Mouse (Mus musculus): Measurements from ENCODE around the gene Cdkal1. TPM values are rescaled to one million over a fixed set of nuclear protein-coding genes. Genes with fewer than 3 reads are reported as not detected.

Gene Cdkal1
- polyA plus RNA-seq, 1 experiment from 2014 or later = 35.1 TPM

- Histone ChIP-seq H3K36me3 (ENCODE audit: control insufficient read depth, insufficient read depth, low read length) (no peaks in the 10 kb centered on the region), H3K4me1 (ENCODE audit: control insufficient read depth, insufficient read depth, low read length) (no peaks in the 10 kb centered on the region), H3K4me3 (ENCODE audit: low read depth, low read length) (no peak overlapping the region), H3K9ac (ENCODE audit: low read length) (no peak overlapping the region), H3K27me3 (ENCODE audit: control insufficient read depth, insufficient read depth, low read length) (no peaks in the 10 kb centered on the region), H3K9me3 (ENCODE audit: control insufficient read depth, low read length) (no peaks in the 10 kb centered on the region), H3K4me2 (no peak overlapping the region), H3K27ac (ENCODE audit: low read depth, low read length) (no peak overlapping the region)
- DNase-seq (ENCODE audit: low spot score, missing footprints) = peak; percentile 51
- ATAC-seq (ENCODE audit: low FRiP score) = no peak
- 52% methylated on average over 5 of the region's 5 CpGs for WGBS
Measured at GRCm38 (mm10) chr13:29628607-29629006, 226.9 kb downstream of the Cdkal1 start.

GRCm38 (mm10) chr13:29627438-29628124, 227.9 kb downstream of the Cdkal1 start:
- WGBS = 92% methylated on average over 7 of the region's 7 CpGs
- Histone ChIP-seq H3K4me3 (ENCODE audit: low read depth, low read length) (no peak overlapping the region), H3K9ac (ENCODE audit: low read length) (no peak overlapping the region), H3K4me2 (no peak overlapping the region), H3K4me1 (ENCODE audit: control insufficient read depth, insufficient read depth, low read length) (no peaks in the 10 kb centered on the region), H3K9me3 (ENCODE audit: control insufficient read depth, low read length) (no peaks in the 10 kb centered on the region), H3K27me3 (ENCODE audit: control insufficient read depth, insufficient read depth, low read length) (no peaks in the 10 kb centered on the region), H3K27ac (ENCODE audit: low read depth, low read length) (no peak overlapping the region), H3K36me3 (ENCODE audit: control insufficient read depth, insufficient read depth, low read length) (no peaks in the 10 kb centered on the region)
- ATAC-seq (ENCODE audit: low FRiP score) = no peak
- DNase-seq (ENCODE audit: low spot score, missing footprints) = peak; percentile 47

GRCm38 (mm10) chr13:29624929-29625328, 230.5 kb downstream of the Cdkal1 start:
- Histone ChIP-seq H3K36me3 (ENCODE audit: control insufficient read depth, insufficient read depth, low read length) (no peaks in the 10 kb centered on the region), H3K4me3 (ENCODE audit: low read depth, low read length) (no peak overlapping the region), H3K27ac (ENCODE audit: low read depth, low read length) (no peak overlapping the region), H3K9me3 (ENCODE audit: control insufficient read depth, low read length) (no peaks in the 10 kb centered on the region), H3K4me2 (no peak overlapping the region), H3K9ac (ENCODE audit: low read length) (no peak overlapping the region), H3K27me3 (ENCODE audit: control insufficient read depth, insufficient read depth, low read length) (no peaks in the 10 kb centered on the region), H3K4me1 (ENCODE audit: control insufficient read depth, insufficient read depth, low read length) (no peaks in the 10 kb centered on the region)
- no peak for ATAC-seq (ENCODE audit: low FRiP score)
- 79% methylated on average over 1 of the region's 1 CpGs for WGBS
- peak; percentile 39 for DNase-seq (ENCODE audit: low spot score, missing footprints)

- ATAC-seq (ENCODE audit: low FRiP score) (no peak), DNase-seq (ENCODE audit: low spot score, missing footprints) (peak; percentile 75)
- Histone ChIP-seq H3K27me3 (ENCODE audit: control insufficient read depth, insufficient read depth, low read length) (no peaks in the 10 kb centered on the region), H3K4me1 (ENCODE audit: control insufficient read depth, insufficient read depth, low read length) (no peaks in the 10 kb centered on the region), H3K9me3 (ENCODE audit: control insufficient read depth, low read length) (no peaks in the 10 kb centered on the region), H3K4me3 (ENCODE audit: low read depth, low read length) (no peak overlapping the region), H3K27ac (ENCODE audit: low read depth, low read length) (no peak overlapping the region), H3K36me3 (ENCODE audit: control insufficient read depth, insufficient read depth, low read length) (no peaks in the 10 kb centered on the region), H3K9ac (ENCODE audit: low read length) (no peak overlapping the region), H3K4me2 (no peak overlapping the region)
- 79% methylated on average over 1 of the region's 1 CpGs for WGBS
Measured at GRCm38 (mm10) chr13:29623636-29624239, 231.7 kb downstream of the Cdkal1 start.

GRCm38 (mm10) chr13:29621881-29622280, 233.6 kb downstream of the Cdkal1 start:
- Histone ChIP-seq H3K9ac (ENCODE audit: low read length) (no peak overlapping the region), H3K4me3 (ENCODE audit: low read depth, low read length) (no peak overlapping the region), H3K27ac (ENCODE audit: low read depth, low read length) (no peak overlapping the region), H3K9me3 (ENCODE audit: control insufficient read depth, low read length) (no peaks in the 10 kb centered on the region), H3K27me3 (ENCODE audit: control insufficient read depth, insufficient read depth, low read length) (no peaks in the 10 kb centered on the region), H3K4me2 (no peak overlapping the region), H3K36me3 (ENCODE audit: control insufficient read depth, insufficient read depth, low read length) (no peaks in the 10 kb centered on the region), H3K4me1 (ENCODE audit: control insufficient read depth, insufficient read depth, low read length) (no peaks in the 10 kb centered on the region)
- 83% methylated on average over 7 of the region's 7 CpGs for WGBS
- DNase-seq (ENCODE audit: low spot score, missing footprints) = peak; percentile 82
- no peak for ATAC-seq (ENCODE audit: low FRiP score)

GRCm38 (mm10) chr13:29621363-29621762, 234.1 kb downstream of the Cdkal1 start:
- Histone ChIP-seq H3K4me2 (no peak overlapping the region), H3K4me3 (ENCODE audit: low read depth, low read length) (no peak overlapping the region), H3K4me1 (ENCODE audit: control insufficient read depth, insufficient read depth, low read length) (no peaks in the 10 kb centered on the region), H3K36me3 (ENCODE audit: control insufficient read depth, insufficient read depth, low read length) (no peaks in the 10 kb centered on the region), H3K27me3 (ENCODE audit: control insufficient read depth, insufficient read depth, low read length) (no peaks in the 10 kb centered on the region), H3K9ac (ENCODE audit: low read length) (no peak overlapping the region), H3K27ac (ENCODE audit: low read depth, low read length) (no peak overlapping the region), H3K9me3 (ENCODE audit: control insufficient read depth, low read length) (no peaks in the 10 kb centered on the region)
- DNase-seq (ENCODE audit: low spot score, missing footprints) (peak; percentile 75), ATAC-seq (ENCODE audit: low FRiP score) (no peak)
- WGBS = 85% methylated on average over 1 of the region's 1 CpGs

GRCm38 (mm10) chr13:29620826-29621225, 234.6 kb downstream of the Cdkal1 start:
- ATAC-seq (ENCODE audit: low FRiP score) = no peak
- Histone ChIP-seq H3K4me3 (ENCODE audit: low read depth, low read length) (no peak overlapping the region), H3K36me3 (ENCODE audit: control insufficient read depth, insufficient read depth, low read length) (no peaks in the 10 kb centered on the region), H3K27ac (ENCODE audit: low read depth, low read length) (no peak overlapping the region), H3K4me2 (no peak overlapping the region), H3K9ac (ENCODE audit: low read length) (no peak overlapping the region), H3K27me3 (ENCODE audit: control insufficient read depth, insufficient read depth, low read length) (no peaks in the 10 kb centered on the region), H3K4me1 (ENCODE audit: control insufficient read depth, insufficient read depth, low read length) (no peaks in the 10 kb centered on the region), H3K9me3 (ENCODE audit: control insufficient read depth, low read length) (no peaks in the 10 kb centered on the region)
- WGBS = 93% methylated on average over 7 of the region's 7 CpGs
- DNase-seq (ENCODE audit: low spot score, missing footprints) = peak; percentile 66

- no peaks in the 10 kb centered on the region for H3K27me3 ChIP-seq (ENCODE audit: control insufficient read depth, insufficient read depth, low read length)
- H3K4me2 ChIP-seq = no peak overlapping the region
- H3K27ac ChIP-seq (ENCODE audit: low read depth, low read length) = no peak overlapping the region
- DNase-seq (ENCODE audit: low spot score, missing footprints) (peak; percentile 41), ATAC-seq (ENCODE audit: low FRiP score) (no peak)
- no peaks in the 10 kb centered on the region for H3K4me1 ChIP-seq (ENCODE audit: control insufficient read depth, insufficient read depth, low read length)
- H3K9ac ChIP-seq (ENCODE audit: low read length) = no peak overlapping the region
- H3K9me3 ChIP-seq (ENCODE audit: control insufficient read depth, low read length) = no peaks in the 10 kb centered on the region
- H3K4me3 ChIP-seq (ENCODE audit: low read depth, low read length) = no peak overlapping the region
- 89% methylated on average over 3 of the region's 3 CpGs for WGBS
- H3K36me3 ChIP-seq (ENCODE audit: control insufficient read depth, insufficient read depth, low read length) = no peaks in the 10 kb centered on the region
Measured at GRCm38 (mm10) chr13:29616654-29617171, 238.8 kb downstream of the Cdkal1 start.

- Histone ChIP-seq H3K4me2 (no peak overlapping the region), H3K4me3 (ENCODE audit: low read depth, low read length) (no peak overlapping the region), H3K9ac (ENCODE audit: low read length) (no peak overlapping the region), H3K9me3 (ENCODE audit: control insufficient read depth, low read length) (no peaks in the 10 kb centered on the region), H3K27ac (ENCODE audit: low read depth, low read length) (no peak overlapping the region), H3K4me1 (ENCODE audit: control insufficient read depth, insufficient read depth, low read length) (peaks cover 2% of the 10 kb centered on the region), H3K36me3 (ENCODE audit: control insufficient read depth, insufficient read depth, low read length) (no peaks in the 10 kb centered on the region), H3K27me3 (ENCODE audit: control insufficient read depth, insufficient read depth, low read length) (no peaks in the 10 kb centered on the region)
- peak; percentile 76 for DNase-seq (ENCODE audit: low spot score, missing footprints)
- no peak for ATAC-seq (ENCODE audit: low FRiP score)
- WGBS = 88% methylated on average over 3 of the region's 3 CpGs
Measured at GRCm38 (mm10) chr13:29615987-29616386, 239.5 kb downstream of the Cdkal1 start.
